Mouse (Mus musculus) limb, embryonic 11.5 days (tissue): ENCODE data around the gene Olfr452. TPM values are rescaled to one million over a fixed set of nuclear protein-coding genes. Genes with fewer than 3 reads are reported as not detected.

Experiments used
- ATAC-seq: fragments of 200-750 bp; cut with Nextera tagmentation; 2 replicates; pipeline ENCODE4 v1.8.0; 2017; ENCODE audit warnings: low read depth; ENCODE audit not compliant: insufficient number of reproducible peaks, low FRiP score, low TSS enrichment
- DNase-seq: peaks from one replicate; pipeline ENCODE4 v3.0.0-alpha.2; 2015; ENCODE audit warnings: low spot score
- H3K27ac ChIP-seq: fragments of 300-500 bp; sonication (generic); replicated peaks from 2 replicates; pipeline ENCODE4 v1.5.1; 2014; ENCODE audit warnings: low read depth, mild to moderate bottlenecking, low read length
- H3K27me3 ChIP-seq: fragments of 300-500 bp; sonication (generic); 2 replicates; pipeline ENCODE4 v1.6.1; 2014; ENCODE audit warnings: mild to moderate bottlenecking, low read length, mixed read lengths; ENCODE audit not compliant: control insufficient read depth, insufficient read depth
- H3K36me3 ChIP-seq: fragments of 300-500 bp; sonication (generic); 2 replicates; pipeline ENCODE4 v1.6.1; 2014; ENCODE audit warnings: mild to moderate bottlenecking, low read length, moderate library complexity, mixed read lengths; ENCODE audit not compliant: control insufficient read depth, insufficient read depth
- H3K4me1 ChIP-seq: fragments of 300-500 bp; sonication (generic); 2 replicates; pipeline ENCODE4 v1.6.1; 2014; ENCODE audit warnings: low read length, mixed read lengths; ENCODE audit not compliant: control insufficient read depth, insufficient read depth
- H3K4me2 ChIP-seq: fragments of 300-500 bp; sonication (generic); 2 replicates; pipeline ENCODE4 v1.6.1; 2014; ENCODE audit warnings: low read depth, mild to moderate bottlenecking, moderate library complexity; ENCODE audit not compliant: severe bottlenecking
- H3K4me3 ChIP-seq: fragments of 300-500 bp; sonication (generic); 2 replicates; pipeline ENCODE4 v1.5.1; 2014; ENCODE audit warnings: low read depth, low read length
- H3K9ac ChIP-seq: fragments of 300-500 bp; sonication (generic); 2 replicates; pipeline ENCODE4 v1.6.1; 2014; ENCODE audit warnings: mild to moderate bottlenecking, low read length
- H3K9me3 ChIP-seq: fragments of 300-500 bp; sonication (generic); 2 replicates; pipeline ENCODE4 v1.6.1; 2016; ENCODE audit warnings: low read length; ENCODE audit not compliant: control insufficient read depth
- WGBS: fragments of 180-500 bp; shearing (Covaris S2); extraction: QIAGEN DNeasy Blood & Tissue Kit; methylation state at CpG from one replicate; pipeline ENCODE4 v1.1.7; 2014; 5-methylcytosine and 5-hydroxymethylcytosine counted together
- polyA plus RNA-seq: library from polyadenylated mRNA; unstranded; fragments of >200 nt; fragmentation: Nextera tagmentation; extraction: Ambion mirVana; gene quantifications from 2 replicates; pipeline ENCODE4 v1.2.1, GENCODE M21; 2014

Olfr452 gene
- polyA plus RNA-seq, 1 experiment from 2014 or later: not detected

GRCm38 (mm10) chr6:42794982-42795381 is 10.1 kb downstream of the Olfr452 start:
- 93% methylated on average over 3 of the region's 3 CpGs for WGBS
- no peak overlapping the region for H3K4me3 ChIP-seq
- DNase-seq: no peak

GRCm38 (mm10) chr6:42811639-42812038 is 26.7 kb downstream of the Olfr452 start, which contains the start of gene Olfr450:
Gene Olfr450, plus strand, starts transcription at chr6:42811939.
- 85% methylated on average over 1 of the region's 1 CpGs for WGBS
- no peak for DNase-seq
- H3K36me3 ChIP-seq: no peaks in the 10 kb centered on the region
- H3K27ac ChIP-seq: no peak within 1 kb of the TSS
- no peaks in the 10 kb centered on the region for H3K9me3 ChIP-seq
- no peak within 1 kb of the TSS for H3K4me3 ChIP-seq
- no peak within 1 kb of the TSS for H3K9ac ChIP-seq
- no peak within 1 kb of the TSS for H3K4me2 ChIP-seq
- no peaks in the 10 kb centered on the region for H3K27me3 ChIP-seq
- ATAC-seq: no peak
- H3K4me1 ChIP-seq: no peaks in the 10 kb centered on the region

More at GRCm38 (mm10) chr6:42794982-42795381, 10.1 kb downstream of the Olfr452 start:
- Histone ChIP-seq H3K9me3 (no peaks in the 10 kb centered on the region), H3K4me2 (no peak overlapping the region), H3K4me1 (no peaks in the 10 kb centered on the region), H3K36me3 (no peaks in the 10 kb centered on the region), H3K27me3 (no peaks in the 10 kb centered on the region), H3K9ac (no peak overlapping the region), H3K27ac (no peak overlapping the region)
- ATAC-seq: no peak

DNA sequence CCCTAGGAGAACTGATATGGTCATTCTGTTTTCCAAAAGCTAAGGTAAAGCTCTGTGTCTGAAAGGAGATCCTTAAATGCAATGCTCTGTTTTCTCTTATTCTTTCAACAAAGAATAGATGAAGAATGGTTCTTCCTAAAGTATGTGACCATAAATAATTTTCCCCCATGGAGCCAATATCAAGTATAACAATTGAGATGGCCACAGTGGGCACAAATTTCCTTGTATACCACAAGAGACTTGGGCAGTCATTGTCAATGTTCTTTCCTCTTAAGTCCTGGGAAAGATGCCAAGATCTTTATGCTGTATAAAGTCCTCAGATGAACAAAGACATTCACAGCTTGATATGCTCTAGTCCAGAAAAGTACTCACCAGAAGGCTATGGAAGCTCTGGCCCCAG is 49.2 kb downstream of the Olfr452 start, which contains the start of gene Olfr449:
Gene Olfr449 (plus strand): TSS at position 301 of the 400 bp plus-strand sequence.
- ATAC-seq (no peak), DNase-seq (no peak)
- Histone ChIP-seq H3K9ac (no peak within 1 kb of the TSS), H3K4me3 (no peak within 1 kb of the TSS), H3K36me3 (no peaks in the 10 kb centered on the region), H3K4me2 (no peak within 1 kb of the TSS), H3K4me1 (no peaks in the 10 kb centered on the region), H3K27ac (no peak within 1 kb of the TSS), H3K9me3 (no peaks in the 10 kb centered on the region), H3K27me3 (no peaks in the 10 kb centered on the region)

Other genes with a start within 250 kb of the Olfr452 start
- not detected in 2 replicates for gene Olfr455, start 237.5 kb upstream of the Olfr452 start, polyA plus RNA-seq
- not detected in 2 replicates for gene Tcaf3, start 187.4 kb upstream of the Olfr452 start, polyA plus RNA-seq
- gene Tcaf2, start 139.8 kb upstream of the Olfr452 start, polyA plus RNA-seq: 1.8 and 3.0 TPM in 2 replicates
- gene Tcaf1, start 75.0 kb upstream of the Olfr452 start, polyA plus RNA-seq: 87.0 and 89.6 TPM in 2 replicates
- not detected in 2 replicates for gene Olfr453, start 45.7 kb upstream of the Olfr452 start, polyA plus RNA-seq
- not detected in 2 replicates for gene Olfr38, start 28.7 kb upstream of the Olfr452 start, polyA plus RNA-seq
- not detected in 2 replicates for gene Olfr450, start 26.8 kb downstream of the Olfr452 start, polyA plus RNA-seq
- gene Olfr449, start 49.3 kb downstream of the Olfr452 start, polyA plus RNA-seq: not detected in 2 replicates
- not detected in 2 replicates for gene Olfr448, start 105.3 kb downstream of the Olfr452 start, polyA plus RNA-seq
- not detected in 2 replicates for gene Olfr447, start 123.8 kb downstream of the Olfr452 start, polyA plus RNA-seq
- not detected in 2 replicates for gene Olfr446, start 136.3 kb downstream of the Olfr452 start, polyA plus RNA-seq
- not detected in 2 replicates for gene Olfr444, start 164.0 kb downstream of the Olfr452 start, polyA plus RNA-seq